ENCODE assay signal across 9 mouse cellular contexts in genomic region chr12:113147481-113147880, GRCm38 (mm10). TPM values are rescaled to one million over a fixed set of nuclear protein-coding genes. Genes with fewer than 3 reads are reported as not detected.
DNase-seq lines count a peak whose midpoint lies in the region; ATAC-seq and TF ChIP-seq lines count a peak whose summit lies in the region.
"Had no signal": no experiment of that assay in that cellular context is flagged by ENCODE, and none has a peak within 500 bp of the region (broad histone marks: within the 10 kb centered on the region; RNA-seq: fewer than 3 reads in every experiment).

No protein-coding gene starts in this region.

- no peak for TF ChIP-seq POLR2A in testis, adult 2 months (IDR thresholded peaks at IDR 0.05; ENCODE audit: control insufficient read depth, low read depth, low read length)

- no peak for ATAC-seq in hindbrain, embryonic 12.5 days (ENCODE audit: low FRiP score)
- no peak for ATAC-seq in heart, embryonic 13.5 days (ENCODE audit: extremely low read depth, insufficient number of reproducible peaks, low FRiP score, low TSS enrichment)
- ATAC-seq in stomach, postnatal 0 days (ENCODE audit: low FRiP score, low TSS enrichment): no peak
- ATAC-seq in megakaryocyte, adult 5-6 weeks (ENCODE audit: poor library complexity, severe bottlenecking): no peak

- TF ChIP-seq CTCF in testis, adult 2 months (IDR thresholded peaks at IDR 0.05; ENCODE audit: control insufficient read depth, insufficient read depth, insufficient replicate concordance, low read depth, low read length): no peak
- TF ChIP-seq CTCF in stomach, postnatal 0 days (IDR thresholded peaks at IDR 0.05; ENCODE audit: low read depth): no peak

- 0 out of 2 replicates have a peak overlapping the region, but pooled peaks have one; percentile 36 for H3K4me3 ChIP-seq in hindbrain, embryonic 10.5 days
- no peak overlapping the region for H3K4me3 ChIP-seq in hindbrain, embryonic 12.5 days
- H3K4me3 ChIP-seq in testis, adult 2 months (ENCODE audit: control insufficient read depth, low read depth, low read length): peak overlapping the region; percentile 81
- H3K4me3 ChIP-seq in heart, embryonic 13.5 days: no peak overlapping the region
- H3K4me3 ChIP-seq in stomach, postnatal 0 days (ENCODE audit: low read depth, low read length): no peak overlapping the region

- no peak overlapping the region for H3K27ac ChIP-seq in hindbrain, embryonic 10.5 days
- H3K27ac ChIP-seq in hindbrain, embryonic 12.5 days: no peak overlapping the region
- no peak overlapping the region; the same call in 1 of the 2 replicates for H3K27ac ChIP-seq in testis, adult 2 months (ENCODE audit: control insufficient read depth, insufficient read depth, low read depth, low read length)
- peak overlapping the region; percentile 74 for H3K27ac ChIP-seq in heart, embryonic 13.5 days (replicated peaks)
- H3K27ac ChIP-seq in stomach, postnatal 0 days (replicated peaks): peak overlapping the region; percentile 79
- H3K27ac ChIP-seq: macrophage had no signal

- 89% methylated on average over 8 of the region's 8 CpGs for WGBS in hindbrain, embryonic 10.5 days
- 81% methylated on average over 8 of the region's 8 CpGs for WGBS in hindbrain, embryonic 12.5 days
- 58% methylated on average over 8 of the region's 8 CpGs for WGBS in heart, embryonic 13.5 days
- 75% methylated on average over 8 of the region's 8 CpGs for WGBS in stomach, postnatal 0 days

- peaks cover 29% of the 10 kb centered on the region for H3K36me3 ChIP-seq in hindbrain, embryonic 10.5 days
- H3K36me3 ChIP-seq in hindbrain, embryonic 12.5 days: peaks cover 26% of the 10 kb centered on the region
- no peaks in the 10 kb centered on the region for H3K36me3 ChIP-seq in testis, adult 2 months (ENCODE audit: control insufficient read depth, insufficient read depth, low read length)
- peaks cover 34% of the 10 kb centered on the region for H3K36me3 ChIP-seq in heart, embryonic 13.5 days
- no peaks in the 10 kb centered on the region for H3K36me3 ChIP-seq in stomach, postnatal 0 days (ENCODE audit: control insufficient read depth, insufficient read depth, low read length)

- no peak for TF ChIP-seq EP300 in stomach, postnatal 0 days (optimal IDR thresholded peaks at IDR 0.05)

- H3K4me1 ChIP-seq in hindbrain, embryonic 10.5 days (replicated peaks): peaks cover 81% of the 10 kb centered on the region
- H3K4me1 ChIP-seq in hindbrain, embryonic 12.5 days: peaks cover 48% of the 10 kb centered on the region
- H3K4me1 ChIP-seq in testis, adult 2 months (ENCODE audit: control insufficient read depth, insufficient read depth, low read length): peaks cover 40% of the 10 kb centered on the region
- peaks cover 91% of the 10 kb centered on the region for H3K4me1 ChIP-seq in heart, embryonic 13.5 days
- peaks cover 15% of the 10 kb centered on the region for H3K4me1 ChIP-seq in stomach, postnatal 0 days (replicated peaks; ENCODE audit: control insufficient read depth, insufficient read depth)

- DNase-seq in hindbrain, embryonic 10.5 days (ENCODE audit: low spot score): no peak
- no peak for DNase-seq in testis, postnatal 10 days (ENCODE audit: low spot score)
- DNase-seq in stomach, postnatal 0 days (ENCODE audit: low spot score): no peak
- DNase-seq in retina, postnatal 1 day: no peak

- peaks cover 84% of the 10 kb centered on the region for H3K27me3 ChIP-seq in hindbrain, embryonic 10.5 days (ENCODE audit: insufficient read depth, poor library complexity, severe bottlenecking)
- peaks cover 44% of the 10 kb centered on the region for H3K27me3 ChIP-seq in hindbrain, embryonic 12.5 days
- no peaks in the 10 kb centered on the region for H3K27me3 ChIP-seq in testis, adult 2 months (ENCODE audit: control insufficient read depth, insufficient read depth, low read length)
- no peaks in the 10 kb centered on the region for H3K27me3 ChIP-seq in heart, embryonic 13.5 days (replicated peaks)
- no peaks in the 10 kb centered on the region for H3K27me3 ChIP-seq in stomach, postnatal 0 days (ENCODE audit: control insufficient read depth, insufficient read depth, low read length)

- H3K9ac ChIP-seq in hindbrain, embryonic 12.5 days: no peak overlapping the region
- peak overlapping the region; percentile 56 for H3K9ac ChIP-seq in heart, embryonic 13.5 days
- H3K9ac ChIP-seq in stomach, postnatal 0 days (ENCODE audit: low read length): no peak overlapping the region

- no peak overlapping the region for H3K4me2 ChIP-seq in hindbrain, embryonic 12.5 days (replicated peaks)
- no peak overlapping the region for H3K4me2 ChIP-seq in heart, embryonic 13.5 days
- no peak overlapping the region for H3K4me2 ChIP-seq in stomach, postnatal 0 days (replicated peaks; ENCODE audit: low read depth)

- H3K9me3 ChIP-seq in hindbrain, embryonic 10.5 days: no peaks in the 10 kb centered on the region
- no peaks in the 10 kb centered on the region for H3K9me3 ChIP-seq in hindbrain, embryonic 12.5 days (replicated peaks)
- H3K9me3 ChIP-seq in heart, embryonic 13.5 days: no peaks in the 10 kb centered on the region
- H3K9me3 ChIP-seq in stomach, postnatal 0 days (ENCODE audit: control insufficient read depth, low read length): no peaks in the 10 kb centered on the region

RNA-seq across cellular contexts. Expression of gene Crip1, which starts 1.4 kb away (rescaled TPM):
- 84.9 and 97.7 TPM in 2 replicates for polyA plus RNA-seq in hindbrain, embryonic 10.5 days (2016; fragmentation: Nextera tagmentation; extraction: Ambion mirVana)
- polyA plus RNA-seq in hindbrain, embryonic 12.5 days (2016; fragmentation: Nextera tagmentation; extraction: Ambion mirVana): 84.5 and 90.8 TPM in 2 replicates
- 30.4 and 106 TPM in 2 replicates for polyA plus RNA-seq in testis, adult 2 months (2012; rRNA removed)
- 408 and 464 TPM in 2 replicates for polyA plus RNA-seq in heart, embryonic 13.5 days (2015; fragmentation: Nextera tagmentation; extraction: Ambion mirVana)
- polyA plus RNA-seq in stomach, postnatal 0 days (2015; fragmentation: Nextera tagmentation; extraction: Ambion mirVana): 585 and 865 TPM in 2 replicates
- 2,464 and 2,556 TPM in 2 replicates for total RNA-seq in megakaryocyte, adult 5-6 weeks (2015)
- 1,998 and 2,176 TPM in 2 replicates for total RNA-seq in megakaryocyte, adult 5-6 weeks (2017)

RNA-seq across cellular contexts. Expression of gene Crip2, which starts 7.4 kb away (rescaled TPM):
- polyA plus RNA-seq in hindbrain, embryonic 10.5 days (2016; fragmentation: Nextera tagmentation; extraction: Ambion mirVana): 195 and 260 TPM in 2 replicates
- 217 and 245 TPM in 2 replicates for polyA plus RNA-seq in hindbrain, embryonic 12.5 days (2016; fragmentation: Nextera tagmentation; extraction: Ambion mirVana)
- polyA plus RNA-seq in testis, adult 2 months (2012; rRNA removed): 178 and 179 TPM in 2 replicates
- polyA plus RNA-seq in heart, embryonic 13.5 days (2015; fragmentation: Nextera tagmentation; extraction: Ambion mirVana): 1,302 and 1,499 TPM in 2 replicates
- 106 and 112 TPM in 2 replicates for polyA plus RNA-seq in stomach, postnatal 0 days (2015; fragmentation: Nextera tagmentation; extraction: Ambion mirVana)
- total RNA-seq in megakaryocyte, adult 5-6 weeks (2015): 0.38 and 2.0 TPM in 2 replicates
- total RNA-seq in megakaryocyte, adult 5-6 weeks (2017): 2.1 TPM in 1 of 2 replicates, not detected in the other

RNA-seq across cellular contexts. Expression of gene Tedc1, which starts 8.7 kb away (rescaled TPM):
- polyA plus RNA-seq in hindbrain, embryonic 10.5 days (2016; fragmentation: Nextera tagmentation; extraction: Ambion mirVana): 59.5 and 66.4 TPM in 2 replicates
- 34.1 and 38.5 TPM in 2 replicates for polyA plus RNA-seq in hindbrain, embryonic 12.5 days (2016; fragmentation: Nextera tagmentation; extraction: Ambion mirVana)
- 46.9 and 48.0 TPM in 2 replicates for polyA plus RNA-seq in testis, adult 2 months (2012; rRNA removed)
- polyA plus RNA-seq in heart, embryonic 13.5 days (2015; fragmentation: Nextera tagmentation; extraction: Ambion mirVana): 20.6 and 21.8 TPM in 2 replicates
- polyA plus RNA-seq in stomach, postnatal 0 days (2015; fragmentation: Nextera tagmentation; extraction: Ambion mirVana): 5.7 and 6.0 TPM in 2 replicates
- 3.6 and 3.7 TPM in 2 replicates for total RNA-seq in megakaryocyte, adult 5-6 weeks (2015)
- 12.3 and 13.0 TPM in 2 replicates for total RNA-seq in megakaryocyte, adult 5-6 weeks (2017)

RNA-seq across cellular contexts. Expression of gene Tmem121, which starts 38.2 kb away (rescaled TPM):
- 16.4 and 24.8 TPM in 2 replicates for polyA plus RNA-seq in hindbrain, embryonic 10.5 days (2016; fragmentation: Nextera tagmentation; extraction: Ambion mirVana)
- 22.9 and 23.2 TPM in 2 replicates for polyA plus RNA-seq in hindbrain, embryonic 12.5 days (2016; fragmentation: Nextera tagmentation; extraction: Ambion mirVana)
- 1.0 and 1.3 TPM in 2 replicates for polyA plus RNA-seq in testis, adult 2 months (2012; rRNA removed)
- 2.8 and 3.1 TPM in 2 replicates for polyA plus RNA-seq in heart, embryonic 13.5 days (2015; fragmentation: Nextera tagmentation; extraction: Ambion mirVana)
- 4.2 and 4.6 TPM in 2 replicates for polyA plus RNA-seq in stomach, postnatal 0 days (2015; fragmentation: Nextera tagmentation; extraction: Ambion mirVana)
- total RNA-seq in megakaryocyte, adult 5-6 weeks (2015): 0.69 TPM in 1 of 2 replicates, not detected in the other
- not detected in 2 replicates for total RNA-seq in megakaryocyte, adult 5-6 weeks (2017)
- polyA plus RNA-seq: macrophage had no signal

RNA-seq across cellular contexts. Expression of gene Mta1, which starts 49.4 kb away (rescaled TPM):
- 18.5 and 20.6 TPM in 2 replicates for polyA plus RNA-seq in hindbrain, embryonic 10.5 days (2016; fragmentation: Nextera tagmentation; extraction: Ambion mirVana)
- polyA plus RNA-seq in hindbrain, embryonic 12.5 days (2016; fragmentation: Nextera tagmentation; extraction: Ambion mirVana): 16.9 and 18.9 TPM in 2 replicates
- polyA plus RNA-seq in testis, adult 2 months (2012; rRNA removed): 57.9 and 63.9 TPM in 2 replicates
- polyA plus RNA-seq in heart, embryonic 13.5 days (2015; fragmentation: Nextera tagmentation; extraction: Ambion mirVana): 11.2 and 11.9 TPM in 2 replicates
- 4.9 and 5.3 TPM in 2 replicates for polyA plus RNA-seq in stomach, postnatal 0 days (2015; fragmentation: Nextera tagmentation; extraction: Ambion mirVana)
- 32.0 and 35.5 TPM in 2 replicates for total RNA-seq in megakaryocyte, adult 5-6 weeks (2015)
- 14.5 and 21.4 TPM in 2 replicates for total RNA-seq in megakaryocyte, adult 5-6 weeks (2017)

Comparison
In these comparisons a context has a peak if more than half of its experiments do, and no peak if none do; other contexts are left out.
1. H3K4me3 ChIP-seq: peak in hindbrain, embryonic 10.5 days (single experiment) and testis, adult 2 months (single experiment); none in hindbrain, embryonic 12.5 days (single experiment), heart, embryonic 13.5 days (single experiment) and stomach, postnatal 0 days (single experiment).
2. H3K27ac ChIP-seq: peak in heart, embryonic 13.5 days (single experiment) and stomach, postnatal 0 days (single experiment); none in hindbrain, embryonic 10.5 days (single experiment), hindbrain, embryonic 12.5 days (single experiment) and testis, adult 2 months (single experiment).